Mouse (Mus musculus): ENCODE measurements around the gene Gm1110. TPM values are rescaled to one million over a fixed set of nuclear protein-coding genes. Genes with fewer than 3 reads are reported as not detected.

Gene Gm1110
- polyA plus RNA-seq, 1 experiment from 2014 or later: not detected

Other genes with a start within 250 kb of the Gm1110 start
- 1.4 and 1.8 TPM in 2 replicates for gene B3gat1, start 189.4 kb downstream of the Gm1110 start, polyA plus RNA-seq (2014; fragmentation: Nextera tagmentation; extraction: Ambion mirVana)
- gene Glb1l2, start 116.6 kb downstream of the Gm1110 start, polyA plus RNA-seq (2014; fragmentation: Nextera tagmentation; extraction: Ambion mirVana): 4.6 and 5.6 TPM in 2 replicates
- not detected in 2 replicates for gene Glb1l3, start 62.2 kb downstream of the Gm1110 start, polyA plus RNA-seq (2014; fragmentation: Nextera tagmentation; extraction: Ambion mirVana)
- 43.6 and 44.7 TPM in 2 replicates for gene Acad8, start 76.5 kb upstream of the Gm1110 start, polyA plus RNA-seq (2014; fragmentation: Nextera tagmentation; extraction: Ambion mirVana)
- 115 and 128 TPM in 2 replicates for gene Thyn1, start 76.6 kb upstream of the Gm1110 start, polyA plus RNA-seq (2014; fragmentation: Nextera tagmentation; extraction: Ambion mirVana)
- 41.8 and 43.0 TPM in 2 replicates for gene Vps26b, start 107.0 kb upstream of the Gm1110 start, polyA plus RNA-seq (2014; fragmentation: Nextera tagmentation; extraction: Ambion mirVana)
- gene Ncapd3, start 107.1 kb upstream of the Gm1110 start, polyA plus RNA-seq (2014; fragmentation: Nextera tagmentation; extraction: Ambion mirVana): 29.0 and 29.4 TPM in 2 replicates
- 121 and 122 TPM in 2 replicates for gene Jam3, start 232.3 kb upstream of the Gm1110 start, polyA plus RNA-seq (2014; fragmentation: Nextera tagmentation; extraction: Ambion mirVana)